Mouse (Mus musculus) large intestine, adult 2 months (tissue): Measurements from ENCODE around the gene Prkca. TPM values are rescaled to one million over a fixed set of nuclear protein-coding genes. Genes with fewer than 3 reads are reported as not detected.

ENCODE experiments used
- DNase-seq: peaks from one replicate; pipeline ENCODE4 v3.0.0-alpha.2; 2012; ENCODE audit warnings: low read depth, low spot score
- WGBS: fragments of 180-500 bp; shearing (Covaris S2); methylation state at CpG from one replicate; pipeline ENCODE4 v1.1.7; 2018; 5-methylcytosine and 5-hydroxymethylcytosine counted together
- polyA plus RNA-seq: library from polyadenylated mRNA; depleted of rRNA; stranded (reverse); fragments of >200 nt; gene quantifications from 2 replicates; pipeline ENCODE4 v1.2.3, GENCODE M21; 2012

Prkca gene
- polyA plus RNA-seq, 1 experiment = 14.7 TPM

DNA sequence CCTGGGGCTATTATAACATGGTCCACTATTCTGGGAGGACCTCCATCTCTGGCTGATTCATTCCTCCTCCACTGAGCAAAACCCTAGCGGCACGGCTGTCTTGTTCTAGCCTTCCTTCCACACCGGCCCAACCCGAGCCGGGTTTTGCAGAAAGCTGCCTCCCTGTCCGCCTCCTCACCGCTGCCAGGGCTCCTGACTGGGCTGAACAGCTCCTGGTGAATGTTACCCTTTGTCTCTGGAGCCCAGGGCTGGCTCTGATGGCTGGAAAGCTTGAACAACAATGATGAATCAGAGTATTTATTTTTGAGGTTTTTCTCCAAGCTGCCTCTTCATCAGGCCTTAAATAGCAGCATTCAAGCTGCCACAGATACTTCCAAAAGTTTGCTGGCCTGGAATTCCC is 193.3 kb downstream of the Prkca start:
- DNase-seq = no peak
- WGBS = 68% methylated on average over 7 of the region's 7 CpGs

DNA sequence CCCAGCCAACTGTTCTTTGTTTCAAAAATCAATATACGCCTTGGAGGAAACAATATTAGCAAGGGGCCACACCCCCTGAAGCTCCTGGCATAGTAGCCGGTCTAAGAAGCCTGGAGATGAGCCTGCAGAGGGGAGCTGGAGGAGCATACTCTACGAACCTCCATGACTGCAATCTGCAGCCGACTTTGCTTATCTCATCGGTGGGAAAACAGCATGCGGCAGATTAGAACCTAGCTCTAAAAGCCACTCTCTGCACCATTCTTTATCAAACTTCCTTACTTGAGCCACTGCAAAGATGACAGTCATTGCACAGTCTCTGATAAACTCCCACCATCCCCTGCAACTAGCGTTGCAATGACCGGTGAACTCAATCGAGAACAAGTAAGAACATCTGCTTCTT is 194.5 kb downstream of the Prkca start:
- DNase-seq = no peak
- 40% methylated on average over 9 of the region's 9 CpGs for WGBS

DNA sequence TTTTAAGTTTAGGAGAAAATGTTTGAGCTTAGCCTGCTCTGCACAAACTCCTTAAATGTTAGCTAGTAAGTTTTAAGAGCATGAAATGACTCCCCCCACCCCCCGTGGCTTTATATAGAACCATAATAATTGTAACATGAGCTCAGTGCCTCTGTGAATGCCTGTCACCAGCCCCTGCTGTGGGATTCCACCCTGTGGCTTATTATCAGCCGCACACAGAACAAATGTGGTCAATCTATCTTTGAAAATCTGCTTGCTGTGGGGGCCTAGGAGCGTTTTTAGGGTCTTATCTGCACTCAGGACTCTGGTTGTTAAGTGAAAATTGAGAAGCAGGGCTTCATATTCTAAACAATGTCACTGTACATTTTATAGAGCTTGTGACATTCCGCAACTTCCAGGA is 195.2 kb downstream of the Prkca start:
- DNase-seq = no peak
- 64% methylated on average over 4 of the region's 4 CpGs for WGBS

DNA sequence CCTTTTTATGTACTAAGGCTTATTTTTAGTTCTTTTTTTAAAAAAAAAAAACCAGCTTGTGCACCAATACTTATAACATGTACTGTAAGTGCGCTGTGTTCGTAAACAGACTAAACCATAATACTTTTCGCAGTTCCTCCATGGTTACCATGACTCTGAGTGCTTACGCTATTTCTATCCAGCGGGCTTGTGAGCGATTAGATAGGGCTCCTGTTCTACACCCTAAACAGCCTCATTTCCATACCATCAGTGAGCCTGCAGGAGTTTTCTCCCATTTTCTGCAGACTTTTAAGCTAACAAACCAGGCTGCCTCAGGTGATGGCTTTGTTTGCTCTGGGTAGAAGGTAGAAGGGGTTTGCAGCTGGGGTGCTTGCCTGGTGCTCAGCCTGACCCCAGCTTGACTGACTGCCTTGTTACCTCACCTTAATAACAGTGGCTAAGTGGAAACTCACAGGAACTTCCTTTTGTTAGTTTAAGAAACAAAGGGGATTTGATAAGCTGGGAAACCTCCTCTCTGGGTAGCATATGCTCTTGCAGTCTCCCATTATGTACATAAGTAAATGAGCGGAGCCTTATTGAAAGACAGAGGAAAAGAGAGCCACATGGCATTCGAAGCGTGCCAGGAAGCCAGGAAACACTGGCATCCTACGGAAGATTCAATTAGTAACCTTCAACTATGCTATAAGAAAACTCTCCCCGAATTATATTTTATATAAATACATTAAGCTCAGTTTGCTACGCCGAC is 197.8 kb downstream of the Prkca start:
- WGBS = 48% methylated on average over 13 of the region's 13 CpGs
- no peak for DNase-seq

DNA sequence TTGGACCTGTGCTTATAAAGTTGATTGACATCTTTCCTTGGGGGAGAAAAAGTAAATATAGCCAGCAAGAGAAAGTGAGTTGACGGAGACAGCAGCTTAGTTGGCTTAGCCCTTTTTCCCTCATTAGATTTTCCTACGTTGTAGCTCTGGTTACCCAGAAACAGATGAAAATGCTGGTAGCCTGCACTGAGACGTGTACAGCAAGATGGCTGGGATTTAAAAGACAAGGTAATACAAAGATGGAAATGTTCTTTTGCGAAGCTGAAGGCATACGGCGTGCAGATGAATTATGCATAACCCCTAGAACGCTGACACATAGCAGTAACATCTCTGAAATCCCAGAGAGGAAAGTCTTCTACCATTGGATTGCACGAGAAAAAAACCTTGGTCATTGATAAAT is 198.6 kb downstream of the Prkca start:
- DNase-seq = no peak
- 91% methylated on average over 8 of the region's 8 CpGs for WGBS

DNA sequence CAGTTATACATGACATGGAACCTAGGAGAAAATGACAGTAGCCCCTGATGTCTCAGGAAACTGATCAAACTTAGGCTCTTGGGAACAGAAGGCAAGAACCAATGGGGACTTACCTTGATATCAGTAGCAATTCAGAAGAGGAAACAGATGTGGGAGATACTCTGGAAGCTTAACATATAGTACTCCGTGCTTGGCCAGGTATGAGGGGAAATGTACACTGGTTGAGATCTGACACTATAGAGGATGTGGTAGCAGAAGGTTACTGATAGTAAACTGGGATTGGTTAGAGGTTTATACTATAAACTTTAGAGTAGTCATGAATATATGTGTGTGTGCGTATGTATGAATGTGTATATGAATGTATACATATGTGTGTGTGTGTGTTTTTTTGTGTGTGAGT is 200.0 kb downstream of the Prkca start:
- DNase-seq = no peak
- WGBS = 92% methylated on average over 2 of the region's 2 CpGs

DNA sequence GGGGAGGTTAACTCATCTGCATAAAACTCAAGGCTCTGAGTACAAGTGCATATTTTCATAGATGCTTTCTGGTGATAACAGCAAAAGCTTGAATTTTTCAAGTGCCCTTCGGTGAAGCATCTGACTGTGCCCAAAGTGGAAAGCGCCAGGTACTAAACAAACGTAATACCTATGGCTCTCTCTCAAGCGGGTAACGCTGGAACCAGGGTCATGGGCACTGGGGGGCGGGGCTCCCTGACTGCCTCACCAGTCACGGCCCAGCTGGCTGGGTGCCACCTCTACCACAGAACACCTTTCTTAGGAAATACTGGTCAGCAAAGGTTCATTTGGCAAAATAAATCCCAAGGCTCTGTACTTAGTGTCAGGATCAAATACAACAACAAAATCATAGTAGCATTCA is 203.7 kb downstream of the Prkca start:
- DNase-seq = no peak
- 54% methylated on average over 7 of the region's 7 CpGs for WGBS

DNA sequence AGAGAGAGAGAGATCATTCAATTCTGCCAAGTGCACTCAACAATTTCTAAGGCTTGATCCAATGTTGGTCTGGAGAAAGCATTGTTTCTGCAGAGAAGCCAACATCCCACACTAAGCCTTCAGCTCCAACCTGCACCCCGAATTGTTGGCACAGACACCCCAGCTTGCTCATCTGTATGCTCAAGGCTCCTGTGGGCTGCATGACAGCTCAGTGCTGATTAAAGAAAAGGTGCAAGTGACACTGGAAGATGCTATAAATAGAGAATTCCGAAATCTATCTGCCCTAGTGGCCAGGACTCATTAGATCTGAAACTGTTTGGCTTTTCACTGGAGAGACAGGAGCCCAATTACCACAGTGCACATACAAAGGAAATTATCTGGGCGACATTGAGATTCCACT is 207.4 kb downstream of the Prkca start:
- DNase-seq = no peak
- WGBS = 62% methylated on average over 3 of the region's 3 CpGs

DNA sequence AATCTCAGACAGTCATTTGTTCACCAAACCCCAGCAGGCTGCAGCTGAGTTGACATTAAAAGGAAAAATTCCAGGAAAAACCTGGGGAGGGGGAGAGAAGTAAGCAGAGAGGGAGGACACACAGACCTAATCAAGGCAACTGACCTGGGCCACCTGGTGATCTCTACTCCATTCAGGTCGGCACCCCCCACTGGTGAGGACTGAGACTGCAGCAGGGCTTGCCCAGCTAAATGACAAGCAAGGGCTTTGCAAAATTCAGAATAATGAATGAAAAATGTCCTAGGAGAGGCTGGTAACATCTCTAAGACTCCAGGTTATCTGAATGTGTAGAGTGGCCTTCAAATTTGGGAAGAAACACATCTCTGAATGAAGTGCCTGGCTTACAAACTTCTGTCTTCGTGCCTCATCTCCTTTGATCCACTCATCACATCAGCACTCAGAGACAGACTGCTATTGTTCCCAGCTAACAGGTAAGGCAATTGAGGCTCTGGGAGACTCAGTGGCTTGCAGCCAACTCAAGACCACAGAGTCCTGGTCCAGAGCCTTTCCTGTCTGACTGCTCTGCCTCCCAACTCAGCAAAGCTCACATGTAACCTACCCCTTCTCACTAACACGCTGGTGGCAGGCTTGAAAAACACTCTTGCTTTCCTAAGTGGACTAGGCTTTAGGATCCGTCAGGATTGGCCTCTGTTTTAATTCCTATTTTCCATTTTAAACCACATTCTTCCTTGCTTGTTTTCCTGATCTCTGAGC is 208.1 kb downstream of the Prkca start:
- DNase-seq = no peak
- WGBS = 57% methylated on average over 4 of the region's 4 CpGs

DNA sequence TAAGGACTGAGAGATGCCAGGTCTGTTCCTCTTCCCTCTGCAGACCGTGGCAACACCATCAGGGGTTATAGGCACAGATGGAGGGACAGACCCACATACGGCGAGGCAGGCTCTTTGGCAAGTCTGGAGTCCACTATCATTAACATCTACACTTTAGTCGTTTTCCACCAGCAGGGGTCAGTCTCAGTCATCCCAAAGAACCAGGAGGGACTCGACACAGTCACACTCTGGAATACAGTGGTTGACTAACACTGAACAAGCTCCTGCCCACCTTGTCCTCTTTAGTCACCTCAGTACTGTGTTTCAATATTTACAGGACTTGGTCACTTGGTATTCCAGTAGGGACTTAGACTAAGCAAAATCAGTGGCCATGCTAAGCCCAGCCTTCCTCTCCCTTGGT is 215.1 kb downstream of the Prkca start:
- DNase-seq = no peak
- 38% methylated on average over 5 of the region's 5 CpGs for WGBS

DNA sequence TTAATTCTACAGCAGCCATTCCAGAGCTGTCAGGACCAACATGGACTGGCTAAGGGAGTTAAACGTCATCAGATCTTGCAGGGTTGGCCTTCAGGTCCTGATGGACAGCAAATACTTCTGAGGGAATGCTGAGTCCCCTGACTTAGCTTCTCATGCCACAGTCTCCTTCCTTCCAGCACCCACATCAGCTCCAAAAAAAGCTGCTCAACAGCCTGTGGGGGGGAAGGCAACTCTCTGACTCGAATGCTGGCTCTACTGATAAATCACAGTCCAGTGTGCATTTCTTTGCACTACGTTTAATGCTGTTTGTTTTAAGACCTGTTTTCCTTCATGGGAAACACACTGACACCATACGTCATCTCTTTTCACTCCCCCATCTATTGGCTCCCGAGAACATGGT is 215.8 kb downstream of the Prkca start:
- DNase-seq = no peak
- WGBS = 71% methylated on average over 5 of the region's 5 CpGs

DNA sequence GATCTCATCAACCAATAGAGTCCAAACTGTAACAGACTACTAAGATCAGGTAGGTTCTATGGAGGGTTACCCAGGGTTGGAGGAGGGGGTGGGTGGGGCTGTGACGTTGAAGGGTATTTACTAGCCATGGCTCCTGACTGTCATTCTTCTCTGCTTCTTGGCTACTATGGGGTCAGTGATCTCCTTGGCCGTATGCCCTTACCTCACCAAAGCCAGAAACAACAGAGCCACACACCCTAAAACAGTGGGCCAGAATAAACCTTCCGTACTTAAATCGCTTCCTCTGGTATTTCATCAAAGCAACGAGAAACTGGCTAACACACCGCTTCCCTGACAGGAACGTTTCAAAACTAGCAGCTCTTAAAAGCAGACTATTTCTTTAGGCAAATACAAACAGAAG is 221.2 kb downstream of the Prkca start:
- DNase-seq = no peak
- WGBS = 79% methylated on average over 7 of the region's 7 CpGs

DNA sequence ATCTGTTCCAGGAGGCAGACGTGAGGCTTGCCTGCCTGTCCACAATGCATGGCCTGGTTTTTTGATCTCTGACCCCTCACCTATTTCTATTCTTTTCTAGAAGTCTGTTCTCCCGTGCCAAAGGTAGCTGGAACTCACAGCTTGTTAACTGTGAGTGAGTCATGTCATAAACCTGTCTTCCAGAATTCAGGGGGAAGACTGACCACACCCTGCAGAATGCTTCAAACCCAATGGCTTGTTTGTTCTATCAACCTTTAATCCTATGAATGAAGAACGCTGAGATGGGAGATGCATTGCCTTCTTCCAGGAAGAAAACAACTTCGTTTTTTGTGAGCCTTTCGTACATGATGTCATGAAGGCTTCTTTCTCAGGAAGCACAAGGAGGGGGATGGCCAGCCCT is 223.0 kb downstream of the Prkca start:
- peak; percentile 67 for DNase-seq

DNA sequence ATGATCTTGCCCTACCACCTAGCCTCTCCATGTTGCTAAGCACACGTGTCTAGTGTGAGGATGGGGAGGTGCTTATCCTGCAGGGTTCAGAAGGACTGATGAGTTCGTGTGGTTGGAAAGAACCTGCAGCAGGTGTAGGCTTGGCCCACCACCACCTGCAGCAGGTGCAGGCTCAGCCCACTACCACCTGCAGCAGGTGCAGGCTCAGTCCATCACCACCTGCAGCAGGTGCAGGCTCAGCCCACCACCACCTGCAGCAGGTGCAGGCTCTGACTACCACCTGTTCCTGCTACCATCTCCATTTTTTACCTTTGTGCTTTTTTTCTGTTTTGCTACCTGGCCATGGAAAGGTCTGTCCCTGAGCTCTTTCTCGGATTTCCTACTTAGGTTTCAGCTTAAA is 223.9 kb downstream of the Prkca start:
- DNase-seq = no peak
- 83% methylated on average over 3 of the region's 3 CpGs for WGBS

More for the DNA sequence above, 223.0 kb downstream of the Prkca start:
- WGBS = 31% methylated on average over 5 of the region's 5 CpGs

DNA sequence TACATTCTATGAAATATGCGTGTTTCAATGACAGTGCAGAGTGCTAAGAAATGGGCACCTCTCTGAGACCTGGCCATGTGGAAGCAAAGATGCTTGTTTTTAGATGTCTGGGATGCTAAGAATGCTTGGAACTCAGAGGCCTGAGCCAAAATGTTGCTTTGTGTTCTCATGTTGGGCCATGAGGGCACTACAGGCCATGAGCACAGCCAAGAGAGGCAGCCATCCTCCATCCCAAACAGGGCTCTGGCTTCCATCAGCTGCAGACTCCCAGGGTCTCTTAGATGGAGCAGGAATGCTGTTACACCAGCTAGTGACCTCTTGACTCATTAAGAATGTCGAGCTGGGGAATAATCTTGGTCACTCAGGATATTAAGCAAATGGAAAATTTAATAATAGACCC is 224.9 kb downstream of the Prkca start:
- DNase-seq = no peak
- 79% methylated on average over 2 of the region's 2 CpGs for WGBS

DNA sequence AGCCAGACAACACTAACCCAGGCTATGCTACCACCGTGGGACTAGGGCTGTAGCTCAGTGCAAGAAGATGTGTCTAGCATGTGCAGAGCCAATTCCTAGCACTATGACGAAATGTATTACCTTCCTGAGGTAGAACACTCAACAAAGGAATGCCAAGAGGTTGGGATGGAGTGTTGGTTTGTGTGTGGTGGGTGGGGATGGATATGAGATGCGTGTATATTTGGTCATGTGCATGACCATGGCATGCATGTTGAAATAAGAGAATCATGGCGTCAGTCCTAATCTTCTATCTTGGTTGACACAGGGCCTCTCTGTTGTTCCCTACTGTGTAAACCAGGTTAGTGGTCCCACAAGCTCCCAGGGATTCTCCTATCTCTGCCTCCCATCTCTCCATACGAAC is 225.5 kb downstream of the Prkca start:
- DNase-seq = no peak
- 97% methylated on average over 5 of the region's 5 CpGs for WGBS

DNA sequence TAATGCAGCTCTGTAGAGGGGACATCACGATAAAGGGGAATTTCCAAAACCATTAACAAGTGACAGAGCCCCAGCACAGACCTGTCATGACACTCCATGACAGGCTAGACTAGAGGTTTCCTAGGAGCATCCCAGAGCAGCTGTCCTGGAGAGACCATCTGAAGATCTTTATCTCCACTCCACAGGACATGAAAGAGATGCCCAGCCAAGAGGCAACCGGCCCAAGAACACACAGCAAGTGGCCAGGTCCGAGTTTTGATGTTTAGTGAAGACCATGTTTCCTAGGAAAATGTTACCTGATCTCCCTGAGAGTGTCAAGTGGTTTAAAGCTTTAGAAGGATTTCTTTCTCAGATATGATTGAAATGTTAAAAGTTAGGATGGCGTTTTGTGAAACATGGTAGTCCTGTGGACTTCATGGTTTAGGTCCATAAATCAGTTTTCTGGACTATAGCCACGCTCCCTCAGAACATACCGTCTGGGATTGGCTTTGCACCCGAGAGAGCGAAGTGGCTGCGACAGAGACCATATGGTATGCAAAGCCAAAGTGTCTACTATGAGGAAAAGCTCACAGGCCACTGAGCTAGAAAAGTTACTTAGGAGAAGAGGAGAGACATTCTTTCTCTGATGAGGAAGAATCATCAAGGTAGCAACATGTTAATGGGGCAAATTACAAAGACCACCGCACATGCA is 226.2 kb downstream of the Prkca start:
- 85% methylated on average over 10 of the region's 10 CpGs for WGBS
- DNase-seq = no peak

DNA sequence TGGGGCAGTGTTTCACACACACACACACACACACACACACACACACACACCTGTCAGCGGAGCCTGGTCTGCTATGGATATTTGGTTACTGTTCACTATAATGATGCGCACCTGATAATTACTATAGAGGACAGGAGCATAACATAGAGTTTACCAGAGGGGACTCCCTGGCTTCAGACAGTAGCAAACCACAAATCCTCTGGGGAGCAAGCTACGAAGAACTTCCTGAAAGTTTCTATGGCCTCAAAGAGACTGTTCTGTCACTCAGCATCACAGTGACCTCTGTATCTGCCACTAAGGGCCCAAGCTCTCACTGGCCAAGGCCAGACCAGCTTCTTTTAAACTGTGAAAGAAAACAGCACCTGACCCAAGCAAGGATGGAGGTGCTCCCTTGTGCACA is 229.6 kb downstream of the Prkca start:
- no peak for DNase-seq
- WGBS = 89% methylated on average over 3 of the region's 3 CpGs

DNA sequence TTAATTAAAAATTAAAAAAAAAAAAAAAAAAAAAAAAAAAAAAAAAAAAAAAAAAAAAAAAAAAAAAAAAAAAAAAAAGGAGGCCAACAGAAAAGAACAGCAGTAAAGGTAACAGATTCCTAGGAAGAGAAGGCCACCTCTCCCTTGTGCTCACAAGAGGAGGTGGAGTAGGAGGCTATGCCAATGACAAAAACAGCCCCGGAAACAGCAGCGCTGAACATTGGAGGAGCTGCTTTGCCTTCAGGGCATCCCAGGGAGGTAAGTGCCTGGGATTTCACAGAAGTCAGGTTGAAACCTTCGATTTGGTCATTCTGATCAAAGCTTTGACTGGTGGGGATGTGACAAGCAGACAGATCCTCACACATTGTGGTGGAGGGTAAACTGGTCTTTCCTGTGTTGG is 231.3 kb downstream of the Prkca start:
- 77% methylated on average over 3 of the region's 3 CpGs for WGBS
- DNase-seq = no peak

DNA sequence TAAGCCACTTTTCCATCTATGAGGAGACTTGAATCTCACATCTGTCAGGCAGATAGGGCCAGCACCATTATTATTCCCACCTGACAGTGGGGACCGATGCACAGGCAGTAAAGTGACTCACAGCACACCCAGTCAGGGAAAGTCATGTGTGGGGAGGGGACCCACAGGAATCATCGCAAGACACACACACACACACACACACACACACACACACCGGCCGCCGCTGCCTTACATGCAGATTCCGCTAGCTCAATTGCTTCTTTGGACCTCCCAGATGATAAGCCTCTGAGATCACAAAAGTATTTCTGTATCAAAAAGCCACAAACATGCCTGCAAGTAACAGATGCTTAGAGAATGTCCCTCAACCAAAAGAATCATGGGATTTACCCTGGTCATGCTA is 239.6 kb downstream of the Prkca start:
- 85% methylated on average over 6 of the region's 6 CpGs for WGBS

More for the DNA sequence above, 239.6 kb downstream of the Prkca start:
- DNase-seq = no peak
